Mouse (Mus musculus) heart, embryonic 14.5 days (tissue): ENCODE data around the gene Glipr1. TPM values are rescaled to one million over a fixed set of nuclear protein-coding genes. Genes with fewer than 3 reads are reported as not detected.

Experiments
- ATAC-seq: fragments of 200-750 bp; cut with Nextera tagmentation; 2 replicates; pipeline ENCODE4 v1.8.0; 2017; ENCODE audit warnings: low read depth, moderate TSS enrichment; ENCODE audit not compliant: insufficient number of reproducible peaks, insufficient read depth, low FRiP score
- H3K27ac ChIP-seq, 2 experiments: fragments of 200-500 bp in 1 of 2; fragments of 300-500 bp in 1 of 2; sonication (generic) in 1 of 2; replicated peaks in 1 of 2; 2 replicates each; pipeline ENCODE4 v1.5.1; 2012 to 2014; ENCODE audit warnings: low read depth in 2 of 2, low read length in 2 of 2, control low read depth in 1 of 2, mild to moderate bottlenecking in 1 of 2, mixed read lengths in 1 of 2; ENCODE audit not compliant: control insufficient read depth in 1 of 2, insufficient read depth in 1 of 2
- H3K27me3 ChIP-seq: fragments of 300-500 bp; sonication (generic); 2 replicates; pipeline ENCODE4 v1.6.1; 2014; ENCODE audit warnings: mild to moderate bottlenecking, low read length, control low read depth; ENCODE audit not compliant: control insufficient read depth, insufficient read depth
- H3K36me3 ChIP-seq: fragments of 300-500 bp; sonication (generic); 2 replicates; pipeline ENCODE4 v1.6.1; 2014; ENCODE audit warnings: mild to moderate bottlenecking, control low read depth, low read length, mixed read lengths; ENCODE audit not compliant: control insufficient read depth, insufficient read depth
- H3K4me1 ChIP-seq, 2 experiments: fragments of 200-500 bp in 1 of 2; fragments of 300-500 bp in 1 of 2; sonication (generic) in 1 of 2; 2 replicates each; pipeline ENCODE4 v1.6.1; 2012 to 2014; ENCODE audit warnings: low read length in 2 of 2, control low read depth in 1 of 2, mixed read lengths in 1 of 2; ENCODE audit not compliant: control insufficient read depth in 2 of 2, insufficient read depth in 2 of 2
- H3K4me2 ChIP-seq: fragments of 300-500 bp; sonication (generic); 2 replicates; pipeline ENCODE4 v1.6.1; 2014; ENCODE audit warnings: mild to moderate bottlenecking, low read length
- H3K4me3 ChIP-seq, 2 experiments: fragments of 200-500 bp in 1 of 2; fragments of 300-500 bp in 1 of 2; sonication (generic) in 1 of 2; 2 replicates each; pipeline ENCODE4 v1.5.1; 2012 to 2014; ENCODE audit warnings: low read length in 2 of 2, mild to moderate bottlenecking in 2 of 2, control low read depth in 1 of 2, low read depth in 1 of 2, moderate library complexity in 1 of 2; ENCODE audit not compliant: control insufficient read depth in 1 of 2, insufficient read depth in 1 of 2
- H3K9ac ChIP-seq: fragments of 300-500 bp; sonication (generic); 2 replicates; pipeline ENCODE4 v1.6.1; 2014; ENCODE audit warnings: mild to moderate bottlenecking, low read length
- H3K9me3 ChIP-seq: fragments of 300-500 bp; sonication (generic); 2 replicates; pipeline ENCODE4 v1.6.1; 2016; ENCODE audit warnings: low read length, control low read depth; ENCODE audit not compliant: control insufficient read depth
- WGBS: fragments of 180-500 bp; shearing (Covaris S2); extraction: QIAGEN DNeasy Blood & Tissue Kit; methylation state at CpG from one replicate; pipeline ENCODE4 v1.1.7; 2014; 5-methylcytosine and 5-hydroxymethylcytosine counted together
- polyA plus RNA-seq: library from polyadenylated mRNA; unstranded; fragments of >200 nt; fragmentation: Nextera tagmentation; extraction: Ambion mirVana; gene quantifications from 2 replicates; pipeline ENCODE4 v1.2.1, GENCODE M21; 2014

Gene Glipr1
- polyA plus RNA-seq, 1 experiment from 2014 or later, result 2.5 TPM

- ATAC-seq, result no peak
- Histone ChIP-seq H3K36me3 (no peaks in the 10 kb centered on the region), H3K4me2 (no peak overlapping the region), H3K27ac (no peak overlapping the region), H3K27me3 (no peaks in the 10 kb centered on the region), H3K4me3 (no peak overlapping the region), H3K9ac (no peak overlapping the region), H3K9me3 (no peaks in the 10 kb centered on the region), H3K4me1 (no peaks in the 10 kb centered on the region; a peak in 1 of 4 replicates)
- WGBS, result 77% methylated on average over 9 of the region's 9 CpGs
Observed at GRCm38 (mm10) chr10:112001756-112002520, 493 bp downstream of the Glipr1 start.

- Histone ChIP-seq H3K27ac (no peak overlapping the region), H3K4me3 (no peak overlapping the region), H3K4me1 (no peaks in the 10 kb centered on the region; a peak in 1 of 4 replicates), H3K4me2 (no peak overlapping the region), H3K9ac (no peak overlapping the region), H3K9me3 (no peaks in the 10 kb centered on the region), H3K27me3 (no peaks in the 10 kb centered on the region), H3K36me3 (no peaks in the 10 kb centered on the region)
- whole genome bisulfite sequencing, result 87% methylated on average over 2 of the region's 2 CpGs
- no peak for ATAC-seq
Observed at GRCm38 (mm10) chr10:112001350-112001749, 1.1 kb downstream of the Glipr1 start.

DNA sequence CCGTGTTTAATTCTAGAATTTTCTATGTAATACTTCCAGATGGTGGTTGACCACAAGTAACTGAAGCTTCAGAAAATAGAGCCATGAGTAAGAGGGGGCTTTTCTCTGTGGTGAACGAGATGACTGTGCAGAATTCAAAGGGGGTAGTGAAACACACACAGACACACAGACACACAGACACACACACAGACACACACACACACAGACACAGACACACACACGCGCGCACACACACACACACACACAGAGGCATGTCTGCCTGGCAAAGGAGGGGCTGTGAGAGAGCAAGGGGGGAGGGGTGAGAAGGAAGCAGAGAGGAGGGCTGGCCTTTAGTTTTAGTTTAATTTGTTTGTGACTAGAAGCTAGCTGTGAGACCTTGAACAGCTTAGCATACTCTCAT lies 1.9 kb downstream of the Glipr1 start:
- Histone ChIP-seq H3K4me1 (no peaks in the 10 kb centered on the region; a peak in 1 of 4 replicates), H3K27me3 (no peaks in the 10 kb centered on the region), H3K9me3 (no peaks in the 10 kb centered on the region), H3K4me2 (no peak overlapping the region), H3K36me3 (no peaks in the 10 kb centered on the region), H3K27ac (no peak overlapping the region), H3K9ac (no peak overlapping the region), H3K4me3 (no peak overlapping the region)
- no peak for ATAC-seq
- 80% methylated on average over 5 of the region's 5 CpGs for WGBS

GRCm38 (mm10) chr10:111999765-112000164 lies 2.7 kb downstream of the Glipr1 start:
- Histone ChIP-seq H3K9ac (no peak overlapping the region), H3K4me3 (no peak overlapping the region), H3K27me3 (no peaks in the 10 kb centered on the region), H3K4me2 (no peak overlapping the region), H3K4me1 (no peaks in the 10 kb centered on the region; a peak in 1 of 4 replicates), H3K9me3 (no peaks in the 10 kb centered on the region), H3K36me3 (no peaks in the 10 kb centered on the region), H3K27ac (no peak overlapping the region)
- 61% methylated on average over 3 of the region's 3 CpGs for WGBS
- ATAC-seq, result no peak

DNA sequence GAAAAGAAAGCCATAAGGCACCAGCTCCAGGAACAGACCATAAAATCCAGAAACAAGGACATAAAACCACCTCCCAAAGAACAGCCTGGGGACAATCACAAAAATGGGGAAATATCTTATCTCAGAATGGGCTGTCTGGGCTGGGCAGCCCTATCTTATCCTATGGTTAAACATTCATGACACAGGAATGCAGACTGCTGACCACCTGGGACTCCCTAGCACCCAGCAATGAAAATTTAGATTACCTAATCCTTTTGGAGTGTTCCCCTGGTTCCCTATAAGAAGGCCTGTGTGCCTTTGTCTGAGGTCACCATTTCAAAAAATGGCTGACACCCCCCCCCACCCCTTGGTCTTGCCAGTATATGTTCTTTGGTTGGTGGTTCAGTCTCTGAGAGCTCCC lies 4.8 kb downstream of the Glipr1 start:
- H3K4me3 ChIP-seq, result no peak overlapping the region
- H3K4me1 ChIP-seq, result no peaks in the 10 kb centered on the region; a peak in 1 of 4 replicates
- no peak for ATAC-seq

DNA sequence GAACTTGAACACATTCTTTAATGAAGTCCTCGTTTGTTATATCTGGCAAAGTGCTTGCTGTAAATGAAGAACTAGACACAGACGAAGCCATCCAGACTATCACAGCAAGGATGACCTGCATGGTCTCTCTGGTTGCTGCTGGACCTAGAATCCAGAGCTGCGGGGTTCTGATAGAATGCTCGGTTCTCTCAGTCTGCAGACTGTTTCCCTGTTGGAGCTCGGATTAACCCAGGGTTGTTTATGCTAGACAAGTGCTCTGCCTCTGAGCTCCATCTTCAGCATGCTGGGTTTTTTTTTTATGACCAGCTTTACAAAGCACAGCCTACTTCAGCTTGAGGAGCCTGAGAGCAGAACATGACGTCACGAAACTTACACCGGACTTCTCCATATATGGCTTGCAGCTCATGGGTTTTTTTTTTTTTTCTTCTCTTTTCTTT lies 5.5 kb downstream of the Glipr1 start:
- H3K27ac ChIP-seq, result no peak overlapping the region
- no peak overlapping the region for H3K4me3 ChIP-seq
- H3K27me3 ChIP-seq, result no peaks in the 10 kb centered on the region
- no peaks in the 10 kb centered on the region for H3K36me3 ChIP-seq
- no peaks in the 10 kb centered on the region; a peak in 1 of 4 replicates for H3K4me1 ChIP-seq
- ATAC-seq, result no peak
- H3K9ac ChIP-seq, result no peak overlapping the region
- WGBS, result 58% methylated on average over 8 of the region's 8 CpGs
- H3K4me2 ChIP-seq, result no peak overlapping the region
- H3K9me3 ChIP-seq, result no peaks in the 10 kb centered on the region

More for the DNA sequence above, 4.8 kb downstream of the Glipr1 start:
- no peaks in the 10 kb centered on the region for H3K36me3 ChIP-seq
- H3K9me3 ChIP-seq, result no peaks in the 10 kb centered on the region
- no peak overlapping the region; a peak in 1 of 4 replicates for H3K27ac ChIP-seq
- no peak overlapping the region for H3K4me2 ChIP-seq
- no peaks in the 10 kb centered on the region for H3K27me3 ChIP-seq
- no peak overlapping the region for H3K9ac ChIP-seq

- no peak overlapping the region for H3K9ac ChIP-seq
- WGBS, result 84% methylated on average over 7 of the region's 7 CpGs
- ATAC-seq, result no peak
- no peaks in the 10 kb centered on the region for H3K9me3 ChIP-seq
- no peak overlapping the region for H3K4me2 ChIP-seq
- no peaks in the 10 kb centered on the region for H3K27me3 ChIP-seq
- H3K27ac ChIP-seq, result no peak overlapping the region
- no peak overlapping the region for H3K4me3 ChIP-seq
- no peaks in the 10 kb centered on the region for H3K36me3 ChIP-seq
- H3K4me1 ChIP-seq, result no peaks in the 10 kb centered on the region; a peak in 1 of 4 replicates
Observed at GRCm38 (mm10) chr10:111996549-111996904, 5.9 kb downstream of the Glipr1 start.
